Mouse (Mus musculus) neural tube, embryonic 11.5 days (tissue): ENCODE data around the gene Rnf187. TPM values are rescaled to one million over a fixed set of nuclear protein-coding genes. Genes with fewer than 3 reads are reported as not detected.

Experiments
- ATAC-seq: fragments of 200-750 bp; cut with Nextera tagmentation; 2 replicates; pipeline ENCODE4 v1.8.0; 2017; ENCODE audit warnings: moderate number of reproducible peaks, mild to moderate bottlenecking, moderate TSS enrichment, moderate library complexity; ENCODE audit not compliant: insufficient read depth, low FRiP score, low TSS enrichment
- DNase-seq: peaks from one replicate; pipeline ENCODE4 v3.0.0-alpha.2; 2015; ENCODE audit warnings: low spot score
- H3K27ac ChIP-seq: fragments of 300-500 bp; sonication (generic); 2 replicates; pipeline ENCODE4 v1.5.1; 2014; ENCODE audit warnings: low read depth, mild to moderate bottlenecking, low read length
- H3K27me3 ChIP-seq: fragments of 300-500 bp; sonication (generic); 2 replicates; pipeline ENCODE4 v1.6.1; 2014; ENCODE audit warnings: mild to moderate bottlenecking, low read length, mixed read lengths; ENCODE audit not compliant: control insufficient read depth, insufficient read depth
- H3K36me3 ChIP-seq: fragments of 300-500 bp; sonication (generic); 2 replicates; pipeline ENCODE4 v1.6.1; 2014; ENCODE audit warnings: mild to moderate bottlenecking, low read length, moderate library complexity, mixed read lengths; ENCODE audit not compliant: control insufficient read depth, insufficient read depth
- H3K4me1 ChIP-seq: fragments of 300-500 bp; sonication (generic); 2 replicates; pipeline ENCODE4 v1.6.1; 2014; ENCODE audit warnings: low read length, mixed read lengths; ENCODE audit not compliant: control insufficient read depth, insufficient read depth
- H3K4me2 ChIP-seq: fragments of 300-500 bp; sonication (generic); 2 replicates; pipeline ENCODE4 v1.6.1; 2014; ENCODE audit warnings: low read depth, mild to moderate bottlenecking, moderate library complexity
- H3K4me3 ChIP-seq: fragments of 300-500 bp; sonication (generic); 2 replicates; pipeline ENCODE4 v1.5.1; 2014; ENCODE audit warnings: low read depth, low read length
- H3K9ac ChIP-seq: fragments of 300-500 bp; sonication (generic); 2 replicates; pipeline ENCODE4 v1.6.1; 2014; ENCODE audit warnings: mild to moderate bottlenecking, low read length
- H3K9me3 ChIP-seq: fragments of 300-500 bp; sonication (generic); 2 replicates; pipeline ENCODE4 v1.6.1; 2016; ENCODE audit warnings: low read length; ENCODE audit not compliant: control insufficient read depth
- WGBS: fragments of 180-500 bp; shearing (Covaris S2); extraction: QIAGEN DNeasy Blood & Tissue Kit; methylation state at CpG from one replicate; pipeline ENCODE4 v1.1.7; 2014; 5-methylcytosine and 5-hydroxymethylcytosine counted together
- polyA plus RNA-seq: library from polyadenylated mRNA; unstranded; fragments of >200 nt; fragmentation: Nextera tagmentation; extraction: Ambion mirVana; gene quantifications from 2 replicates; pipeline ENCODE4 v1.2.1, GENCODE M21; 2014

Rnf187 gene
- polyA plus RNA-seq, 1 experiment from 2014 or later = 493 TPM

DNA sequence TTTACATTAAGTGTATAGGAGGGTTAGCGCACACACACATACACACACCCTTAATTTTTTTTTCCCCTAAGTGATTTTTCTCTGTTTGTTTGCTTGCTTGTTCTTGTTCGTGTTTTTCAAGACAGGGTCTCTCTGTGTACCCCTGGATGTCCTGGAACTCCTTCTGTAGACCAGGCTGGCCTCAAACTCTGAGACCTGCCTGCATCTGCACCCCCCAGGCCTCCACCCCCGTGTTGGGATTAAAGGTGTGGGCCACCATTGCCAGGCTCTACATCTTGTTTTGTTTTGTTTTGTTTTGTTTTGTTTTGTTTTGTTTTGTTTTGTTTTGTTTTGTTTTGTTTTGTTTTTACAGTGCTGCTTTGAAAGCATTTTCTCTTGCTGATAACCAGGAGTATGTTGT lies 8.6 kb upstream of the Rnf187 start:
- Histone ChIP-seq H3K4me3 (no peak overlapping the region), H3K9ac (peak overlapping the region; percentile 62; the same call in 1 of the 2 replicates), H3K9me3 (no peaks in the 10 kb centered on the region), H3K27me3 (no peaks in the 10 kb centered on the region), H3K4me2 (peak overlapping the region; percentile 76; the same call in 1 of the 2 replicates), H3K36me3 (no peaks in the 10 kb centered on the region), H3K4me1 (no peaks in the 10 kb centered on the region; the same call in 1 of the 2 replicates), H3K27ac (no peak overlapping the region; the same call in 1 of the 2 replicates)
- no peak for DNase-seq
- no peak for ATAC-seq
- WGBS = 80% methylated on average over 3 of the region's 3 CpGs

DNA sequence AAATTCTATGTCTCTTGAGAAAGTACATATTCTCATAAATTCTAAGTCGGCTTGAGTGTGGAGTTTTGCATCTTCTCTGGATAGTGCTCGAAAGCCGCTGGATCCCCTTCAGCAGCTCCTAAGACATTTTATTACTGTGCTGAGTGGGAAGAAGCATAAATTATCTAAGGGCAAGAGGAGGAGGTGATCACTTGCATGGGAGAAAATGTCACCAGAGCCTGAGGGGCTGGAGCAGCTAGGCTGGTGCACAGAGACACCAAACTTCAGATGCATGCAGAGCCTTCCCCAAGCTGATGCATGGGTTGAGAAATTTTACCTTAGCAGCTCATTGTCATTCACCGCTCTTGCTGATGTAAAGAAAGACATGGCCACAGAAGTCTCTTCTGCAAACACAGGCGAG lies 5.4 kb upstream of the Rnf187 start:
- Histone ChIP-seq H3K4me2 (no peak overlapping the region), H3K4me3 (no peak overlapping the region), H3K9ac (no peak overlapping the region), H3K27me3 (no peaks in the 10 kb centered on the region), H3K9me3 (no peaks in the 10 kb centered on the region), H3K27ac (no peak overlapping the region), H3K4me1 (no peaks in the 10 kb centered on the region; the same call in 1 of the 2 replicates), H3K36me3 (no peaks in the 10 kb centered on the region)
- WGBS = 67% methylated on average over 5 of the region's 5 CpGs
- no peak for DNase-seq
- no peak for ATAC-seq

DNA sequence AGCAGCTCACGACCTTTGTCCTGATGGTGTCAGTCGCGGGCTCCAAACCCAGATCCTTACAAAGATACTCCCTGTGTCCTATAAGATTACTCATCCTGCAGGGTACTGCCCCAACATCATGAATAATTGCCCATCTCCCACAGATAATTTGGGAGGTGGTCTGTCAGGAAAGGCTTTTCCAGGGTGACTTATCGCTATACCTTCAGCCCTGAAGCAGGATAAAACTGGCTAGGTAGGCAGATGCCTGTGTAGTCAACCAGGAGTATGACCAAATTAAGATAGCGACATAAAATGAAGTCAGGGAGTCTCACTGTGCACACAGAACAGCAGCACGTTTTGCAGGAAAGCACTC lies 348 bp upstream of the Rnf187 start:
- Histone ChIP-seq H3K4me1 (peaks cover 6% of the 10 kb centered on the region), H3K36me3 (0 out of 2 replicates have a peak, but pooled peaks cover 4% of the 10 kb centered on the region), H3K27ac (peak overlapping the region; percentile 71), H3K9me3 (no peaks in the 10 kb centered on the region), H3K9ac (peak overlapping the region; percentile 95), H3K4me2 (peak overlapping the region; percentile 91), H3K4me3 (peak overlapping the region; percentile 93), H3K27me3 (no peaks in the 10 kb centered on the region)
- DNase-seq = no peak
- ATAC-seq = no peak
- 17% methylated on average over 6 of the region's 6 CpGs for WGBS

GRCm38 (mm10) chr11:58937909-58938308 lies 807 bp downstream of the Rnf187 start:
- Histone ChIP-seq H3K4me2 (peak overlapping the region; percentile 91), H3K9me3 (no peaks in the 10 kb centered on the region), H3K27me3 (no peaks in the 10 kb centered on the region), H3K27ac (peak overlapping the region; percentile 71), H3K4me1 (peaks cover 6% of the 10 kb centered on the region), H3K9ac (peak overlapping the region; percentile 95), H3K4me3 (peak overlapping the region; percentile 93), H3K36me3 (peaks cover 6% of the 10 kb centered on the region; the same call in 1 of the 2 replicates)
- ATAC-seq (no peak; the same call in 1 of the 2 replicates), DNase-seq (peak; percentile 45)
- 2% methylated on average over 13 of the region's 13 CpGs for WGBS

DNA sequence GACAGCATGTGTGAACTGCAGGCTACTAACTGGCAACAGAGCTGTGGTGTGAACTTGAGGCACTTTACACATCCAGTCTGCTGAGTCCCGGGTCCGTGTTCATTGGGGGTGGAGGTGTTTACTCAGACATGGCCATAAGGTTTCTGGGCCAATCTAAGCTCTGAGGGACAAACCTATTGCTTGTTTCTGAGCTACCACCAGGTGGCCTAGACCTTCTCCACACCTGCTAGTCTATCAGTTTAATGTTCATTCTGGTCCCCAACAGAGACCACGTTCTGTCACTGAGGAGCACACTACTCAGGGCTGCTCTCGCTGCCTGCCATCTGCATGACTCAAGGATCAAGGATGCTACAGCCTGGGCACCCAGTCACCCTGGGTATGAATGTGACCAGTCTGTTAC lies 7.1 kb downstream of the Rnf187 start:
- ATAC-seq = no peak
- no peak for DNase-seq
- no peak overlapping the region for H3K9ac ChIP-seq
- H3K4me3 ChIP-seq = no peak overlapping the region
- no peak overlapping the region for H3K27ac ChIP-seq
- WGBS = 78% methylated on average over 4 of the region's 4 CpGs
- no peaks in the 10 kb centered on the region; the same call in 1 of the 2 replicates for H3K4me1 ChIP-seq
- H3K4me2 ChIP-seq = no peak overlapping the region
- no peaks in the 10 kb centered on the region for H3K27me3 ChIP-seq
- H3K36me3 ChIP-seq = peaks cover 14% of the 10 kb centered on the region
- H3K9me3 ChIP-seq = no peaks in the 10 kb centered on the region

DNA sequence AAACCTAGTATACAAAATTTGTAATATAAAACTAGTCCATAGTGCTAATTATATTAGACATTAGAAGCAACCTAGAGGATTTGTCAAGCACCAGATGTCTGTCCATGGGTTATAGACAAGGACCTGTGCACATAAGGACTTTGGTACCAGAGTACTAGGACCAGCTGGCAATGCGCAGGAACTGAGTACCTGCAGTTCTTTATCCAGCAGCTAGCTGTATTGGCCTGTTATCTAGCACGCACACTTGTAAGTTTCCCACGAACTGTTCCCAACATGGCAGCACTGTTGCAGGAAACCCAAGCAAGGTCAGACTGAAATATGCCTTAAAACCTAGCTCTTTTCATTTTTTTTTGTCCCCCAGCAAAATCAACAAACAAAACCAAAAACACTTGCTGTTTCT lies 8.5 kb downstream of the Rnf187 start:
- Histone ChIP-seq H3K27me3 (no peaks in the 10 kb centered on the region), H3K4me2 (no peak overlapping the region), H3K4me1 (no peaks in the 10 kb centered on the region), H3K4me3 (no peak overlapping the region), H3K27ac (no peak overlapping the region), H3K9me3 (no peaks in the 10 kb centered on the region), H3K9ac (no peak overlapping the region), H3K36me3 (peaks cover 12% of the 10 kb centered on the region)
- ATAC-seq (no peak), DNase-seq (no peak)
- 97% methylated on average over 3 of the region's 3 CpGs for WGBS

DNA sequence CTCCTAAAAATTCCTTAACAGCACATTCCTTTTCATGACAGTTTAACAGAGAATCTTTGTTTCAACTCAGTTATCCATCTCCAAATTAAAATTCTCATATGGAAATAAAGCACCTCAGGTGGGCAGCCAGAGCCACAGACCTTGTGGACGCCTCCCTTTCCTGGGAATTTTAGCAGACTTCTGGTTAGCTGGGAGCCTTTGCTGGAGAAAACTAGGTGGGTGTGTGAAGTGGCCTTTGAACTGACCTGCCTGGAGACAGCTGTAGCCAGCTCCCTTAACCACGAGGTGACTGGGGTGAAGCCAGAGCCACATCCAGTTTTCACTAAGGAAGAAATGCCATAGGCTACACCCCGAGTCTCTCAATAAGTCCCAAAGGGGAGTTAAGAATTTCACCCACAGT lies 9.1 kb downstream of the Rnf187 start:
- ATAC-seq (no peak), DNase-seq (no peak)
- WGBS = 70% methylated on average over 3 of the region's 3 CpGs
- Histone ChIP-seq H3K27me3 (no peaks in the 10 kb centered on the region), H3K4me3 (no peak overlapping the region), H3K36me3 (peaks cover 12% of the 10 kb centered on the region), H3K9ac (no peak overlapping the region), H3K27ac (no peak overlapping the region), H3K9me3 (no peaks in the 10 kb centered on the region), H3K4me1 (no peaks in the 10 kb centered on the region), H3K4me2 (no peak overlapping the region)

DNA sequence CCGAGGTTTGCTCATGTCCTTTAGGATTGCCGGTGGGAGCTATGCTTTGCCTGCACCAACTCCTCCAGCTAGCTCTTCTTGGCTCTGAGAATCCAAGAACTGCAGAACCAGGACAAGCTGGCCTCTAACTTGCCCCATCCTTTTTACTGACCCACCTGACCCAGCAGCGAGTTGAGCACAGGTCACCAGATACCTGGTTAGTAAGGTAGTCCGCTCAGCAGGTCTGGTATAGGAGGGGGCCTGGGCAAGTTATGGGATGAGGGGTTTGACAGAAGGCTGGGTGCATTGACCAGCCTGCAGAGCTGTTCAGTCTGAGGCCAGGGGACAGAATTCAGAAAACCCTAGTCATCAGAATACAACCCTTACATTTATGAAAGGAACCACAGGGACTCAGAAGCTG lies 9.7 kb downstream of the Rnf187 start:
- no peak for DNase-seq
- no peak overlapping the region for H3K4me3 ChIP-seq
- H3K4me2 ChIP-seq = no peak overlapping the region
- no peaks in the 10 kb centered on the region for H3K27me3 ChIP-seq
- ATAC-seq = no peak
- peaks cover 12% of the 10 kb centered on the region for H3K36me3 ChIP-seq
- H3K9me3 ChIP-seq = no peaks in the 10 kb centered on the region
- WGBS = 86% methylated on average over 3 of the region's 4 CpGs
- no peaks in the 10 kb centered on the region for H3K4me1 ChIP-seq
- no peak overlapping the region for H3K27ac ChIP-seq
- H3K9ac ChIP-seq = no peak overlapping the region

GRCm38 (mm10) chr11:58927790-58928651 lies 10.7 kb downstream of the Rnf187 start:
- H3K4me3 ChIP-seq = no peak overlapping the region
- H3K9me3 ChIP-seq = no peaks in the 10 kb centered on the region
- peaks cover 10% of the 10 kb centered on the region for H3K36me3 ChIP-seq
- DNase-seq (peak; percentile 80), ATAC-seq (peak; percentile 65)
- H3K9ac ChIP-seq = no peak overlapping the region
- peak overlapping the region; percentile 25 for H3K4me2 ChIP-seq
- no peaks in the 10 kb centered on the region for H3K27me3 ChIP-seq
- no peaks in the 10 kb centered on the region for H3K4me1 ChIP-seq
- 0 out of 2 replicates have a peak overlapping the region, but pooled peaks have one; percentile 17 for H3K27ac ChIP-seq
- 40% methylated on average over 20 of the region's 20 CpGs for WGBS
